Mouse (Mus musculus): Measurements from ENCODE around the gene Slco2a1. TPM values are rescaled to one million over a fixed set of nuclear protein-coding genes. Genes with fewer than 3 reads are reported as not detected.

The Slco2a1 gene
- total RNA-seq (2023; ENCODE audit: inconsistent age), result 0.06 TPM in 1 of 4 replicates, not detected in the others

GRCm38 (mm10) chr9:102988462-102988861 is at the start of gene Slco2a1:
TSS of gene Slco2a1 (plus strand) at chr9:102988712.

GRCm38 (mm10) chr9:103111621-103112470 is 123.3 kb downstream of the Slco2a1 start, which contains the start of gene Rab6b:
TSS of gene Rab6b (plus strand) at chr9:103111787.

Other genes starting within 250 kb of the Slco2a1 start
- gene Ryk, start 153.8 kb upstream of the Slco2a1 start, total RNA-seq (2023; ENCODE audit: inconsistent age), result 1.3 to 1.9 TPM (median 1.6 TPM) in 4 replicates
- gene Rab6b, start 123.1 kb downstream of the Slco2a1 start, total RNA-seq (2023; ENCODE audit: inconsistent age), result 0.30 to 1.0 TPM (median 0.89 TPM) in 4 replicates
- 18.0 to 19.1 TPM (median 18.8 TPM) in 4 replicates for gene Srprb, start 213.4 kb downstream of the Slco2a1 start, total RNA-seq (2023; ENCODE audit: inconsistent age)
- 0.93 to 4.8 TPM in 2 of 4 replicates, not detected in the others for gene Gm20425, start 241.6 kb downstream of the Slco2a1 start, total RNA-seq (2023; ENCODE audit: inconsistent age)
- gene Trf, start 241.7 kb downstream of the Slco2a1 start, total RNA-seq (2023; ENCODE audit: inconsistent age), result 7.1 to 23.5 TPM (median 12.5 TPM) in 4 replicates